Mouse (Mus musculus) kidney, adult 2 months (tissue): ENCODE data around the gene Eef1akmt2. TPM values are rescaled to one million over a fixed set of nuclear protein-coding genes. Genes with fewer than 3 reads are reported as not detected.
A peak's percentile ranks its signal among the peaks of the same experiment; 100 is the strongest.

Experiments used
- DNase-seq: peaks from one replicate; pipeline ENCODE4 v3.0.0; 2021
- H3K27ac ChIP-seq: fragments of 200-500 bp; 2 replicates; pipeline ENCODE4 v1.5.1; 2012; ENCODE audit warnings: low read depth, low read length, control low read depth, inconsistent platforms; ENCODE audit not compliant: insufficient read depth
- H3K27me3 ChIP-seq: fragments of 200-500 bp; replicated peaks from 2 replicates; pipeline ENCODE4 v1.6.1; 2012; ENCODE audit warnings: mild to moderate bottlenecking, moderate library complexity, low read length, inconsistent platforms; ENCODE audit not compliant: control insufficient read depth, insufficient read depth
- H3K36me3 ChIP-seq: fragments of 200-500 bp; 2 replicates; pipeline ENCODE4 v1.6.1; 2012; ENCODE audit warnings: mild to moderate bottlenecking, moderate library complexity, low read length, inconsistent platforms; ENCODE audit not compliant: control insufficient read depth, insufficient read depth
- H3K4me1 ChIP-seq: fragments of 200-500 bp; 2 replicates; pipeline ENCODE4 v1.6.1; 2011; ENCODE audit warnings: low read length; ENCODE audit not compliant: control insufficient read depth, insufficient read depth
- H3K4me3 ChIP-seq: fragments of 200-500 bp; 2 replicates; pipeline ENCODE4 v1.5.1; 2011; ENCODE audit warnings: mild to moderate bottlenecking, low read depth, low read length, control low read depth; ENCODE audit not compliant: insufficient read depth
- CTCF ChIP-seq: fragments of 200-500 bp; conservative IDR thresholded peaks from 2 replicates; pipeline ENCODE4 v1.5.1; 2011; ENCODE audit warnings: low read depth, mild to moderate bottlenecking, control low read depth, low read length, moderate library complexity, mixed read lengths; ENCODE audit not compliant: insufficient read depth, insufficient read length
- POLR2A ChIP-seq: fragments of 200-500 bp; IDR thresholded peaks from one replicate; pipeline ENCODE4 v1.6.1; 2011; ENCODE audit warnings: low read depth, low read length, control low read depth
- WGBS: fragments of 180-500 bp; shearing (Covaris S2); methylation state at CpG from one replicate; pipeline ENCODE4 v1.1.7; 2018; 5-methylcytosine and 5-hydroxymethylcytosine counted together
- polyA plus RNA-seq: library from polyadenylated mRNA; depleted of rRNA; stranded (reverse); fragments of >200 nt; gene quantifications from 2 replicates; pipeline ENCODE4 v1.2.3, GENCODE M21; 2012; rRNA removed

Gene Eef1akmt2
- polyA plus RNA-seq: 7.7 and 13.0 TPM in 2 replicates

DNA sequence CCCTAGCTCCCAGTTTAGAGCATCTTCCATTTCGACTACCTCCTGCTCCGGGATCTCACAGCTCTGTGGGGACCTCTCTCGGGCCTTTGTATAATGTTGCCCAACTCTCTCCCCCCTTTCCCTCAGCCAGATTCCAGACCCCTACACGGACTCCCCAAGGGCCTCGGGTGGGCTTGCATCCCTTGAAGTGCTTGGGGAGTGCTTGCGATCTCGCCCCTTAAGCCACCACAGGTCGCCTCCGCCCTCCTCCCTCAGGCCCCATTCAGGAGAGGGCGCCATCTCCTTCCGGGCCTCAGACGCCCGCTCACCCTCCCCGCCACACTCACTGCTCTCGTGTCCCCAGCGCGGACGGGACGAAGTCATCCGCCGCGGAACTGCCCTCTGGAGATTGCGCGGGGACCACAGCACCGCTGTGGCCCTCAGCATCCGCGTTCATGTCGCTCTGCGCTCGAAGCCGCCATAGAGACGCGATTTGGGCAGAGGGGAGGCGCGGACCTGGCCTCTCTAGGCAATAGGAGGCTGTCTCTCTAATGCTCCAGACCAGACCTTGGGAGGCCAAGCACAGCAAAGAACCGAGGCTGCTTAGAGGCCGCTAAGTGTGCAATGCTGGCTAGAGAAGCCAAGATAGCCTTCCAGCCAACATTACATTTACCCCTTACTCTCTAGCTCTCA is at the start of gene Eef1akmt2:
Eef1akmt2 (minus strand) TSS at position 501 of the 672 bp plus-strand sequence.
- peak; percentile 91 for DNase-seq
- peak within 1 kb of the TSS; percentile 79 for H3K4me3 ChIP-seq
- no peaks in the 10 kb centered on the region for H3K27me3 ChIP-seq
- TF ChIP-seq POLR2A: no peak
- TF ChIP-seq CTCF: no peak
- WGBS: under 1% methylated on average over 37 of the region's 37 CpGs
- H3K27ac ChIP-seq: peak within 1 kb of the TSS; percentile 91
- no peaks in the 10 kb centered on the region for H3K4me1 ChIP-seq
- H3K36me3 ChIP-seq: no peaks in the 10 kb centered on the region; the same call in none of the 2 replicates

DNA sequence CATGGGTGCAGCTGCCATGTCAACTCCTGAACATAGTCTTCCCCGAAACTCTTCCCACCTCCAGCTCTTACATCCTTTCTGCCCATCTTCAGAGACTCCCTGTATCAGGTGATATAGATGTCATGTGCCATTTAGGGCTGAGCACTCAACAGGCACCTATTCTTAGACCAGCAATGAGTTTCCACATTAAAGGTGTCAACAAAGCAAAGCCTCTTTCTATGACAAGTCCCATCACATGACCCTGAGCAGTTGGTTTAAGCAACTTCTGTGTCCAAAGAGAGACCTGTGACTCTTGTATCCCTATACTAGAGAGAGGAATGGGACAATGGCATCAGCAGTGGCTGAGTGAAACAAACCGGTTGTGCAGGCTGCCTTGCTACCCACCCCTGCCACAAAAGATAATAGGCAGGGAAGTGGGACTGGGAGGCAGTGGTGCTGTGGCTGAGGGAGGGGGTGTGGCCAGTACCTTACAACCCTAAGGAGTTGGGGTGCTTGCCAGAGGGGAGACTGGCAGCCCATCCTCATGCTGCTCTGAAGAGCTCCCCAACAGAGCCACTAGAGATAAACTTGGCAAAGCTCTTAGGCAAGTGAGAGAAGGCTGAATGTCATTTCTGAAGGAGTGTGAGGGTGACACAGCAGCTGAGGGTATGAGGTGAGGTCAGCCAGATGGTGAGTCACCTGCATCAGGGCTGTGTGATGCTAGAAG is 48.5 kb upstream of the Eef1akmt2 start:
- 66% methylated on average over 2 of the region's 2 CpGs for WGBS
- no peak for DNase-seq
- Histone ChIP-seq H3K36me3 (no peaks in the 10 kb centered on the region), H3K27me3 (no peaks in the 10 kb centered on the region), H3K4me3 (no peak overlapping the region), H3K27ac (no peak overlapping the region), H3K4me1 (no peaks in the 10 kb centered on the region)
- no peak for TF ChIP-seq CTCF
- TF ChIP-seq POLR2A: no peak

DNA sequence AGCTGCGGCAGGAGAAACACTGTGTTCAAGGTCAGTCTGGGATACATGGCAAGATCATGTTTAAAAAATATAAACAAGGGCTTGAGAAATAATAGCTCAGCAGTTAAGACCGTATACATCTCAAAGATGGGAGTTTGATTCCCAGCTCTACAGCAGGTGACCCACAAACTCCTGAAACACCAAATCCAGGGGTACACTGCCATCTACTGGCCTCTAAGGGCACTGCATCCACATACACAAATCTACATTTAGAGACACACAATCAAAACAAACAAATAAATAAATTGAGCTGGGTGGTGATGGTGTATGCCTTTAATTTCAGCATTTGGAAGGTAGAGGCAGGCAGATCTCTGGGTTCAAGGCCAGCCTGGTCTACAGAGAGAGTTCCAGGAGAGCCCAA is 45.8 kb upstream of the Eef1akmt2 start:
- peak; percentile 39 for DNase-seq
- WGBS: 90% methylated on average over 2 of the region's 2 CpGs
- Histone ChIP-seq H3K4me3 (no peak overlapping the region), H3K4me1 (no peaks in the 10 kb centered on the region), H3K36me3 (no peaks in the 10 kb centered on the region), H3K27me3 (no peaks in the 10 kb centered on the region), H3K27ac (no peak overlapping the region)
- TF ChIP-seq CTCF (peak; percentile 63), POLR2A (no peak)

DNA sequence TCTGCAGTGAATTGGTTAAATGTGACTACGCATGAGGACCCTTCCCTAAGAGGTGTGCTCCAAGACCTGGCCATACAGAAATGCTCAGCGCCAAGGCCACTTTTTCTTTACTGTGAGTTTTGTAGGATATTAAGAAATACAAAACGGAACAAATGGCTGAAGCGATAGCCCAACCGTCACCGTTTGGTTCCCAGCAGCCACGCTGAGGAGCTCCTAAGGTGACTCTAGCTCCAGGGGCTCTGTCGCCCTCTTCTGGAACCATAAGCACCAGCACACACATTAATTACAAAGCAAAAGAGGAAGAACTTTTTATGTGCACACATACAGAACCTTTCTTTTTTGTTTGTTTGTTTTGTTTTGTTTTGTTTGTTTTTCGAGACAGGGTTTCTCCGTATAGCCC is 44.8 kb upstream of the Eef1akmt2 start:
- H3K4me3 ChIP-seq: no peak overlapping the region
- H3K36me3 ChIP-seq: no peaks in the 10 kb centered on the region
- peaks cover 8% of the 10 kb centered on the region for H3K4me1 ChIP-seq
- WGBS: 95% methylated on average over 10 of the region's 10 CpGs
- no peaks in the 10 kb centered on the region for H3K27me3 ChIP-seq
- no peak for TF ChIP-seq POLR2A
- 0 out of 2 replicates have a peak, but pooled peaks have one; percentile 14 for TF ChIP-seq CTCF
- H3K27ac ChIP-seq: no peak overlapping the region
- no peak for DNase-seq

DNA sequence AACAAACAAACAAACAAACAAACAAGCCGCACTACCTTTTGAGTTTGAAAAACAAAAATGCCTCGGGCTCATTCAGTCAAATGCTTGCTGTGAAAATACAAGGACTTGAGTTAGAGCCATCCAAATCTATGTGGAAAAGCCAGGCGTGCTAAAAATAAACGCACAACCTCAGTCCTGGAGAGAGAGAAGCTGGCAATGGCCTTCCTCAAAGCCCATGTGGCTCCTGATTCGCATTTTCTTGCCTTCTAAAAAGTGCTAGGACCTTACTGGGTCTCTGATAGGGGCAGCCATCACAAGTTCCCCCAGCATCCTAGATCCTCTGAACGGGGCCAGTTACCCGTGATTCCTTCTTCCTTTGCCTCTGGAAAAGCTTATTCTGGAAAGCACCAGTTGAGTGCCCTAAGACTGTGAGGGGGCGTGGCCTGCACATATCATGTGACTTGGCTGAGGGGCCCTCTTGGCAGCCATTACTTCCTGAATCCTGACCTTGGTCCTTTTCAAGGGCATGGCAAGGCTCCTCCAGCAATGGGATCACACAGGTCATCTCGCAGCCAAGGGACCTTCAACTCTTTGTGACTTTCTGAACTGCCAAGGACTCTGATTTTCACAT is 43.8 kb upstream of the Eef1akmt2 start:
- Histone ChIP-seq H3K4me3 (no peak overlapping the region), H3K4me1 (peaks cover 9% of the 10 kb centered on the region), H3K36me3 (no peaks in the 10 kb centered on the region), H3K27ac (peak overlapping the region; percentile 81), H3K27me3 (no peaks in the 10 kb centered on the region)
- DNase-seq: peak; percentile 61
- no peak for TF ChIP-seq POLR2A
- TF ChIP-seq CTCF: no peak
- 65% methylated on average over 9 of the region's 9 CpGs for WGBS

DNA sequence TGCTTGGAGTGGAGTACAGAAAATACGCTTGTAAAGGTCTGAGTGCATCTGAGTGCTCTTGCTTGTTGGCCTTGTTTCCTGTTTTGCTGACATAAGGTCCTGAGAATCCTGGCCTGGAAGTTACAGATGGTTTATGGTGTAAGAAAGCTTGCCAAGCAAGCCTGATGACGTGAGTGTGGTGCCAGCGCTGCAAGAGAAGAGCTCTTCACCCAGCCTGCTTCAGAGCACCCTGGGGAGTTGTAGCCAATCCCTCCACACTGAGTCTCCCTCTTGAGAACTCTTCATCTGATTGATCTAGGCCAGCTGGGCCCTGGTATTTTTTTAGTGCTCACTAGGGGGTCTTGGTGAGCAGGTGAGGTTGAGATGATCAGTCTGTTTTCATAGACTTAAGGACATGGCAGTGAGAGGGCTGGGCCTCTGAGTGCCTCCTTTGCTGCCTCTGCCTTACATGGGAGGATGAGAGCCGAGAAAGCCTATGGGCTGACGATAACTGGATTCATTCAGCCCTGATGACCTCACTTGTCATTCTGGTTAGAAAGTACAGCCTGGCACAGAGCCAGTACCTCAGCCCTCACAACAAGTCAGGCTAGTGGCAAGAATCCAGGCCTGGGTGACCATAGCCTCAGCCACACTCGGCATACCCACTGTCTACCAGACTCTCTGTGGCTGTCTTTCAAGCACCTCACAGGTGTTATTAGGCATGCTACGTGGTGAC is 42.5 kb upstream of the Eef1akmt2 start:
- H3K4me3 ChIP-seq: no peak overlapping the region
- WGBS: 47% methylated on average over 7 of the region's 7 CpGs
- peak overlapping the region; percentile 40; the same call in 1 of the 2 replicates for H3K27ac ChIP-seq
- H3K36me3 ChIP-seq: no peaks in the 10 kb centered on the region
- H3K4me1 ChIP-seq: peaks cover 9% of the 10 kb centered on the region
- TF ChIP-seq POLR2A: no peak
- no peak for TF ChIP-seq CTCF
- peak; percentile 49 for DNase-seq
- H3K27me3 ChIP-seq: no peaks in the 10 kb centered on the region
